In the genomic region with DNA sequence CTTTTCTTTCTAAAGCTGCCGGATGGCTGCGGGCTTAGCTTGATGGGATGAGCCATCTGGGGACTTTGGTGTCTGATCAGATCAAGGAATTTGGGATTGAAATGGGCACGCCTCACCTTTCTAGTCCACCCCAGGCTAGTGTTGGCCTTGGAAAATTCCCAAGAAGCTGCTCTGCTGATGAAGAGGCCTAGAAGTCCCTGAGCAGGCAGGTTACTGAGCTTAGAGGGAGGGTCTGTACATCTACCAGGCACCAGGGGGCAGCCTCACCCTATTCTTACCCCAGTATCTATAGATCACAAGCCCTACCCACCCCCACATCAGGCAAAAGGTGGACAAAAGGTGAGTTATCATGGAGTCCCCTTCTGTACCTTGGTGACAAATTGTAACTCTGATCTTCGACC, we compare ENCODE assay signal across 8 mouse cellular contexts. TPM values are rescaled to one million over a fixed set of nuclear protein-coding genes. Genes with fewer than 3 reads are reported as not detected.
DNase-seq lines count a peak whose midpoint lies in the region; ATAC-seq and TF ChIP-seq lines count a peak whose summit lies in the region.

No protein-coding gene starts in this region.

- peak; percentile 31 for DNase-seq in 416B (ENCODE audit: low read depth)
- DNase-seq in ES-CJ7 (ENCODE audit: low read depth, low spot score): peak; percentile 86
- DNase-seq in cerebellum, adult 9-10 months: peak; percentile 83
- DNase-seq in heart, adult 2 months: peak; percentile 53 to 57
- DNase-seq in kidney, adult 8-10 months: peak; percentile 59 to 60
- DNase-seq in liver, postnatal 0 days: peak; percentile 56
- no peak for DNase-seq in c-Kit-positive CD71-positive TER-119-positive erythroid progenitor cells, embryonic 14.5 days (ENCODE audit: low spot score)

- H3K9ac ChIP-seq in heart, adult 2 months (ENCODE audit: low read depth, low read length): 0 out of 2 replicates have a peak overlapping the region, but pooled peaks have one; percentile 47
- H3K9ac ChIP-seq in liver, postnatal 0 days (replicated peaks): no peak overlapping the region
- H3K9ac ChIP-seq in neural tube, embryonic 12.5 days: no peak overlapping the region

- no peaks in the 10 kb centered on the region for H3K79me2 ChIP-seq in heart, adult 2 months (replicated peaks; ENCODE audit: control insufficient read depth, insufficient read depth, low read length)

- no peaks in the 10 kb centered on the region for H3K27me3 ChIP-seq in heart, adult 2 months (ENCODE audit: control insufficient read depth, insufficient read depth, low read length)
- H3K27me3 ChIP-seq in liver, postnatal 0 days (ENCODE audit: insufficient read depth, low read length): peaks cover 8% of the 10 kb centered on the region
- no peaks in the 10 kb centered on the region for H3K27me3 ChIP-seq in neural tube, embryonic 12.5 days (replicated peaks)

- TF ChIP-seq CTCF in heart, adult 2 months (IDR thresholded peaks at IDR 0.05): peak; percentile 73
- TF ChIP-seq CTCF in liver, postnatal 0 days (IDR thresholded peaks at IDR 0.05; ENCODE audit: low read depth): peak; percentile 62

- intact Hi-C loops in heart, adult 2 months (cut with DNase I): loop anchor here (2.0 to 5.0 kb wide), 3 partner anchors 45 to 275 kb away; a partner anchor contains a TSS

- peak; percentile 66 for ATAC-seq in liver, postnatal 0 days
- peak; percentile 54 for ATAC-seq in neural tube, embryonic 12.5 days (ENCODE audit: low FRiP score, low read depth)

- no peak overlapping the region for H3K4me3 ChIP-seq in heart, adult 2 months
- H3K4me3 ChIP-seq in liver, postnatal 0 days (ENCODE audit: low read depth, low read length): no peak overlapping the region
- no peak overlapping the region for H3K4me3 ChIP-seq in neural tube, embryonic 12.5 days

- no peak for TF ChIP-seq POLR2A in heart, adult 2 months (IDR thresholded peaks at IDR 0.05; ENCODE audit: insufficient read depth, low read depth, low read length)

- H3K36me3 ChIP-seq in heart, adult 2 months (ENCODE audit: control insufficient read depth, insufficient read depth, low read length): peaks cover 2% of the 10 kb centered on the region; the same call in 1 of the 2 replicates
- H3K36me3 ChIP-seq in liver, postnatal 0 days (replicated peaks; ENCODE audit: insufficient read depth, low read length): no peaks in the 10 kb centered on the region
- H3K36me3 ChIP-seq in neural tube, embryonic 12.5 days: no peaks in the 10 kb centered on the region; the same call in 1 of the 2 replicates

- no peak overlapping the region; the same call in 1 of the 2 replicates for H3K27ac ChIP-seq in heart, adult 2 months
- H3K27ac ChIP-seq in liver, postnatal 0 days (ENCODE audit: low read depth): no peak overlapping the region
- no peak overlapping the region for H3K27ac ChIP-seq in neural tube, embryonic 12.5 days

- H3K4me1 ChIP-seq in heart, adult 2 months (ENCODE audit: control insufficient read depth, insufficient read depth, low read length): peaks cover 4% of the 10 kb centered on the region
- no peaks in the 10 kb centered on the region for H3K4me1 ChIP-seq in liver, postnatal 0 days (ENCODE audit: insufficient read depth)
- H3K4me1 ChIP-seq in neural tube, embryonic 12.5 days: peaks cover 20% of the 10 kb centered on the region

- H3K9me3 ChIP-seq in liver, postnatal 0 days (ENCODE audit: low read length): no peaks in the 10 kb centered on the region
- no peaks in the 10 kb centered on the region for H3K9me3 ChIP-seq in neural tube, embryonic 12.5 days

- 66% methylated on average over 4 of the region's 4 CpGs for WGBS in heart, adult 2 months
- WGBS in liver, postnatal 0 days (ENCODE audit: insufficient replicate concordance): 57% methylated on average over 4 of the region's 4 CpGs
- 55% methylated on average over 4 of the region's 4 CpGs for WGBS in neural tube, embryonic 12.5 days

- 0 out of 2 replicates have a peak overlapping the region, but pooled peaks have one; percentile 76 for H3K4me2 ChIP-seq in liver, postnatal 0 days (ENCODE audit: low read depth, low read length)
- H3K4me2 ChIP-seq in neural tube, embryonic 12.5 days (replicated peaks): peak overlapping the region; percentile 67; the same call in 1 of the 2 replicates

- 0 out of 2 replicates have a peak, but pooled peaks have one; percentile 26 for TF ChIP-seq EP300 in heart, adult 2 months (IDR thresholded peaks at IDR 0.05; ENCODE audit: insufficient read depth, low read depth, low read length)
- no peak for TF ChIP-seq EP300 in liver, postnatal 0 days (IDR thresholded peaks at IDR 0.05; ENCODE audit: low read depth)

RNA-seq across cellular contexts. Expression of a gene that starts 0.9 kb away (rescaled TPM):
- total RNA-seq in heart, adult 2 months (2021): 100 to 1,000 TPM; 155 to 179 TPM
- polyA plus RNA-seq in heart, adult 2 months (2012; rRNA removed): 155 and 205 TPM in 2 replicates
- polyA plus RNA-seq in liver, postnatal 0 days (2015; fragmentation: Nextera tagmentation; extraction: Ambion mirVana): 0.72 and 0.81 TPM in 2 replicates
- 6.7 and 7.9 TPM in 2 replicates for polyA plus RNA-seq in neural tube, embryonic 12.5 days (2016; fragmentation: Nextera tagmentation; extraction: Ambion mirVana)

RNA-seq across cellular contexts. Expression of a gene that starts 12.1 kb away (rescaled TPM):
- 1 to 10 TPM; 6.5 to 8.0 TPM for total RNA-seq in heart, adult 2 months (2021)
- 15.8 and 20.4 TPM in 2 replicates for polyA plus RNA-seq in heart, adult 2 months (2012; rRNA removed)
- 0.61 and 0.66 TPM in 2 replicates for polyA plus RNA-seq in liver, postnatal 0 days (2015; fragmentation: Nextera tagmentation; extraction: Ambion mirVana)
- 35.2 and 37.8 TPM in 2 replicates for polyA plus RNA-seq in neural tube, embryonic 12.5 days (2016; fragmentation: Nextera tagmentation; extraction: Ambion mirVana)

RNA-seq across cellular contexts. Expression of a gene that starts 32.8 kb away (rescaled TPM):
- not detected for total RNA-seq in heart, adult 2 months (2021)
- 0.04 TPM in 1 of 2 replicates, not detected in the other for polyA plus RNA-seq in heart, adult 2 months (2012; rRNA removed)
- polyA plus RNA-seq in liver, postnatal 0 days (2015; fragmentation: Nextera tagmentation; extraction: Ambion mirVana): 3.9 and 4.2 TPM in 2 replicates
- polyA plus RNA-seq in neural tube, embryonic 12.5 days (2016; fragmentation: Nextera tagmentation; extraction: Ambion mirVana): 5.2 and 6.4 TPM in 2 replicates

RNA-seq across cellular contexts. Expression of a gene that starts 43.9 kb away (rescaled TPM):
- total RNA-seq in heart, adult 2 months (2021): 10 to 100 TPM; 71.8 to 79.5 TPM
- polyA plus RNA-seq in heart, adult 2 months (2012; rRNA removed): 43.1 and 70.9 TPM in 2 replicates
- polyA plus RNA-seq in liver, postnatal 0 days (2015; fragmentation: Nextera tagmentation; extraction: Ambion mirVana): 143 and 144 TPM in 2 replicates
- 124 and 129 TPM in 2 replicates for polyA plus RNA-seq in neural tube, embryonic 12.5 days (2016; fragmentation: Nextera tagmentation; extraction: Ambion mirVana)

RNA-seq across cellular contexts. Expression of a gene that starts 44.4 kb away (rescaled TPM):
- total RNA-seq in heart, adult 2 months (2021): 10 to 100 TPM; 25.4 to 29.7 TPM
- polyA plus RNA-seq in heart, adult 2 months (2012; rRNA removed): 32.9 and 35.3 TPM in 2 replicates
- 7.0 and 7.5 TPM in 2 replicates for polyA plus RNA-seq in liver, postnatal 0 days (2015; fragmentation: Nextera tagmentation; extraction: Ambion mirVana)
- polyA plus RNA-seq in neural tube, embryonic 12.5 days (2016; fragmentation: Nextera tagmentation; extraction: Ambion mirVana): 11.5 and 12.0 TPM in 2 replicates

Comparison
In these comparisons a context has a peak if more than half of its experiments do, and no peak if none do; other contexts are left out.
1. RNA of a gene that starts 0.9 kb away (polyA plus RNA-seq): 155 to 205 TPM in heart, adult 2 months; 6.7 to 7.9 TPM in neural tube, embryonic 12.5 days and 0.72 to 0.81 TPM in liver, postnatal 0 days; every median in the first group is over 10 times any median in the second.
2. RNA of a gene that starts 12.1 kb away (polyA plus RNA-seq): 35.2 to 37.8 TPM in neural tube, embryonic 12.5 days and 15.8 to 20.4 TPM in heart, adult 2 months; 0.61 to 0.66 TPM in liver, postnatal 0 days; every median in the first group is over 10 times any median in the second.